Mouse (Mus musculus) Muller cell, postnatal 12 days (primary cell): ENCODE measurements around the gene Gbp8.
"Not testable (repeated sequence)": the region's sequence is repeated elsewhere in the genome, so short reads cannot be mapped to it uniquely, and the experiment has no call there.

Experiments used
- DNase-seq: peaks from one replicate; pipeline ENCODE4 v3.0.0-alpha.2; 2015; ENCODE audit errors: inconsistent ontology term

Gbp8 gene

GRCm38 (mm10) chr5:105139409-105140088 is at the start of gene Gbp8, which contains the start of the genes Gbp9 and Gbp4:
Gene Gbp8 (minus strand): TSS chr5:105139540.
Gene Gbp9 (minus strand): TSS chr5:105139539.
Gene Gbp4 (minus strand): TSS chr5:105139586.
- DNase-seq = not testable (repeated sequence)

GRCm38 (mm10) chr5:105181446-105181845 is 42.1 kb upstream of the Gbp8 start:
- DNase-seq = no peak

- no peak for DNase-seq
Observed at GRCm38 (mm10) chr5:105156582-105156981, 17.2 kb upstream of the Gbp8 start.

GRCm38 (mm10) chr5:105154049-105154448 is 14.7 kb upstream of the Gbp8 start:
- peak; percentile 82 for DNase-seq

GRCm38 (mm10) chr5:105148062-105148461 is 8.7 kb upstream of the Gbp8 start:
- DNase-seq = not testable (repeated sequence)

GRCm38 (mm10) chr5:105146447-105146846 is 7.1 kb upstream of the Gbp8 start:
- no peak for DNase-seq

GRCm38 (mm10) chr5:105145731-105146130 is 6.4 kb upstream of the Gbp8 start:
- not testable (repeated sequence) for DNase-seq

- DNase-seq = not testable (repeated sequence)
Observed at GRCm38 (mm10) chr5:105140089-105140810, 910 bp upstream of the Gbp8 start.

GRCm38 (mm10) chr5:105138906-105139305 is 434 bp downstream of the Gbp8 start:
- DNase-seq = no peak

- DNase-seq = peak; percentile 70
Observed at GRCm38 (mm10) chr5:105136706-105137304, 2.5 kb downstream of the Gbp8 start.

- not testable (repeated sequence) for DNase-seq
Observed at GRCm38 (mm10) chr5:105121731-105122130, 17.6 kb downstream of the Gbp8 start.

GRCm38 (mm10) chr5:105115740-105116139 is 23.6 kb downstream of the Gbp8 start:
- DNase-seq = no peak

GRCm38 (mm10) chr5:105114696-105115095 is 24.6 kb downstream of the Gbp8 start:
- no peak for DNase-seq

- no peak for DNase-seq
Observed at GRCm38 (mm10) chr5:105113656-105114055, 25.7 kb downstream of the Gbp8 start.

GRCm38 (mm10) chr5:105110271-105110852 is 29.0 kb downstream of the Gbp8 start:
- peak; percentile 60 for DNase-seq

GRCm38 (mm10) chr5:105109775-105110174 is 29.6 kb downstream of the Gbp8 start:
- peak; percentile 4 for DNase-seq

- DNase-seq = not testable (repeated sequence)
Observed at GRCm38 (mm10) chr5:105105689-105106088, 33.7 kb downstream of the Gbp8 start.

- no peak for DNase-seq
Observed at GRCm38 (mm10) chr5:105081900-105082299, 57.4 kb downstream of the Gbp8 start.

GRCm38 (mm10) chr5:105068356-105068755 is 71.0 kb downstream of the Gbp8 start:
- DNase-seq = not testable (repeated sequence)

- not testable (repeated sequence) for DNase-seq
Observed at GRCm38 (mm10) chr5:105064443-105064842, 74.9 kb downstream of the Gbp8 start.

- DNase-seq = no peak
Observed at GRCm38 (mm10) chr5:105063321-105063720, 76.0 kb downstream of the Gbp8 start.

GRCm38 (mm10) chr5:105062403-105062802 is 76.9 kb downstream of the Gbp8 start:
- not testable (repeated sequence) for DNase-seq
